Mouse (Mus musculus): ENCODE data around the gene Psma6. TPM values are rescaled to one million over a fixed set of nuclear protein-coding genes. Genes with fewer than 3 reads are reported as not detected.
A peak's percentile ranks its signal among the peaks of the same experiment; 100 is the strongest.

The Psma6 gene
- polyA plus RNA-seq, 1 experiment from 2014 or later = 468 TPM

GRCm38 (mm10) chr12:55440416-55440815 is 56.4 kb downstream of the Psma6 start:
- 78% methylated on average over 5 of the region's 5 CpGs for WGBS
- ATAC-seq (ENCODE audit: insufficient read depth, low FRiP score, low TSS enrichment) = no peak

GRCm38 (mm10) chr12:55442245-55442644 is 58.2 kb downstream of the Psma6 start:
- no peaks in the 10 kb centered on the region for H3K9me3 ChIP-seq (ENCODE audit: control insufficient read depth, low read length)
- peaks cover 5% of the 10 kb centered on the region for H3K4me1 ChIP-seq (ENCODE audit: control insufficient read depth, insufficient read depth, low read length)
- no peak overlapping the region for H3K4me3 ChIP-seq (ENCODE audit: low read depth, low read length)
- H3K36me3 ChIP-seq (ENCODE audit: control insufficient read depth, insufficient read depth, low read length) = no peaks in the 10 kb centered on the region
- no peak overlapping the region for H3K9ac ChIP-seq (ENCODE audit: low read length)
- H3K4me2 ChIP-seq (ENCODE audit: low read depth) = no peak overlapping the region
- 83% methylated on average over 1 of the region's 1 CpGs for WGBS
- H3K27ac ChIP-seq (ENCODE audit: low read depth, low read length) = no peak overlapping the region
- ATAC-seq (ENCODE audit: insufficient read depth, low FRiP score, low TSS enrichment) (no peak), DNase-seq (ENCODE audit: low spot score) (no peak)
- H3K27me3 ChIP-seq (ENCODE audit: control insufficient read depth, insufficient read depth, low read length) = no peaks in the 10 kb centered on the region

More at GRCm38 (mm10) chr12:55440416-55440815, 56.4 kb downstream of the Psma6 start:
- Histone ChIP-seq H3K27me3 (ENCODE audit: control insufficient read depth, insufficient read depth, low read length) (no peaks in the 10 kb centered on the region), H3K9ac (ENCODE audit: low read length) (no peak overlapping the region), H3K9me3 (ENCODE audit: control insufficient read depth, low read length) (no peaks in the 10 kb centered on the region), H3K27ac (ENCODE audit: low read depth, low read length) (no peak overlapping the region), H3K4me1 (ENCODE audit: control insufficient read depth, insufficient read depth, low read length) (peaks cover 5% of the 10 kb centered on the region), H3K4me2 (ENCODE audit: low read depth) (no peak overlapping the region), H3K36me3 (ENCODE audit: control insufficient read depth, insufficient read depth, low read length) (no peaks in the 10 kb centered on the region), H3K4me3 (ENCODE audit: low read depth, low read length) (no peak overlapping the region)
- no peak for DNase-seq (ENCODE audit: low spot score)

- Histone ChIP-seq H3K27me3 (ENCODE audit: control insufficient read depth, insufficient read depth, low read length) (no peaks in the 10 kb centered on the region), H3K9me3 (ENCODE audit: control insufficient read depth, low read length) (no peaks in the 10 kb centered on the region), H3K4me2 (ENCODE audit: low read depth) (no peak overlapping the region), H3K36me3 (ENCODE audit: control insufficient read depth, insufficient read depth, low read length) (no peaks in the 10 kb centered on the region), H3K27ac (ENCODE audit: low read depth, low read length) (no peak overlapping the region), H3K4me1 (ENCODE audit: control insufficient read depth, insufficient read depth, low read length) (peaks cover 5% of the 10 kb centered on the region), H3K9ac (ENCODE audit: low read length) (no peak overlapping the region), H3K4me3 (ENCODE audit: low read depth, low read length) (no peak overlapping the region)
- ATAC-seq (ENCODE audit: insufficient read depth, low FRiP score, low TSS enrichment) (no peak), DNase-seq (ENCODE audit: low spot score) (no peak)
- WGBS = 68% methylated on average over 9 of the region's 9 CpGs
Measured at GRCm38 (mm10) chr12:55442861-55443850, 59.1 kb downstream of the Psma6 start.

- Histone ChIP-seq H3K4me3 (ENCODE audit: low read depth, low read length) (no peak overlapping the region), H3K9ac (ENCODE audit: low read length) (no peak overlapping the region), H3K36me3 (ENCODE audit: control insufficient read depth, insufficient read depth, low read length) (no peaks in the 10 kb centered on the region), H3K4me2 (ENCODE audit: low read depth) (no peak overlapping the region), H3K4me1 (ENCODE audit: control insufficient read depth, insufficient read depth, low read length) (no peaks in the 10 kb centered on the region; the same call in 1 of the 2 replicates), H3K27me3 (ENCODE audit: control insufficient read depth, insufficient read depth, low read length) (no peaks in the 10 kb centered on the region), H3K9me3 (ENCODE audit: control insufficient read depth, low read length) (no peaks in the 10 kb centered on the region), H3K27ac (ENCODE audit: low read depth, low read length) (no peak overlapping the region)
- ATAC-seq (ENCODE audit: insufficient read depth, low FRiP score, low TSS enrichment) (no peak), DNase-seq (ENCODE audit: low spot score) (no peak)
- WGBS = 75% methylated on average over 4 of the region's 4 CpGs
Measured at GRCm38 (mm10) chr12:55444031-55444451, 60.0 kb downstream of the Psma6 start.

- WGBS = 80% methylated on average over 4 of the region's 4 CpGs
- Histone ChIP-seq H3K4me3 (ENCODE audit: low read depth, low read length) (no peak overlapping the region), H3K4me2 (ENCODE audit: low read depth) (no peak overlapping the region), H3K27me3 (ENCODE audit: control insufficient read depth, insufficient read depth, low read length) (no peaks in the 10 kb centered on the region), H3K36me3 (ENCODE audit: control insufficient read depth, insufficient read depth, low read length) (no peaks in the 10 kb centered on the region), H3K27ac (ENCODE audit: low read depth, low read length) (no peak overlapping the region), H3K4me1 (ENCODE audit: control insufficient read depth, insufficient read depth, low read length) (no peaks in the 10 kb centered on the region; the same call in 1 of the 2 replicates), H3K9ac (ENCODE audit: low read length) (no peak overlapping the region), H3K9me3 (ENCODE audit: control insufficient read depth, low read length) (no peaks in the 10 kb centered on the region)
- ATAC-seq (ENCODE audit: insufficient read depth, low FRiP score, low TSS enrichment) = no peak
- no peak for DNase-seq (ENCODE audit: low spot score)
Measured at GRCm38 (mm10) chr12:55445583-55445982, 61.6 kb downstream of the Psma6 start.

GRCm38 (mm10) chr12:55446366-55446745 is 62.3 kb downstream of the Psma6 start:
- no peak; the same call in 1 of the 2 replicates for ATAC-seq (ENCODE audit: insufficient read depth, low FRiP score, low TSS enrichment)
- Histone ChIP-seq H3K4me1 (ENCODE audit: control insufficient read depth, insufficient read depth, low read length) (no peaks in the 10 kb centered on the region; the same call in 1 of the 2 replicates), H3K27ac (ENCODE audit: low read depth, low read length) (0 out of 2 replicates have a peak overlapping the region, but pooled peaks have one; percentile 42), H3K27me3 (ENCODE audit: control insufficient read depth, insufficient read depth, low read length) (no peaks in the 10 kb centered on the region), H3K4me2 (ENCODE audit: low read depth) (no peak overlapping the region), H3K36me3 (ENCODE audit: control insufficient read depth, insufficient read depth, low read length) (no peaks in the 10 kb centered on the region), H3K9ac (ENCODE audit: low read length) (peak overlapping the region; percentile 23), H3K9me3 (ENCODE audit: control insufficient read depth, low read length) (no peaks in the 10 kb centered on the region), H3K4me3 (ENCODE audit: low read depth, low read length) (no peak overlapping the region)
- no peak for DNase-seq (ENCODE audit: low spot score)
- WGBS = 84% methylated on average over 4 of the region's 4 CpGs

- Histone ChIP-seq H3K9me3 (ENCODE audit: control insufficient read depth, low read length) (no peaks in the 10 kb centered on the region), H3K27me3 (ENCODE audit: control insufficient read depth, insufficient read depth, low read length) (no peaks in the 10 kb centered on the region), H3K4me1 (ENCODE audit: control insufficient read depth, insufficient read depth, low read length) (no peaks in the 10 kb centered on the region; the same call in 1 of the 2 replicates), H3K4me3 (ENCODE audit: low read depth, low read length) (no peak overlapping the region), H3K36me3 (ENCODE audit: control insufficient read depth, insufficient read depth, low read length) (no peaks in the 10 kb centered on the region), H3K4me2 (ENCODE audit: low read depth) (no peak overlapping the region), H3K27ac (ENCODE audit: low read depth, low read length) (0 out of 2 replicates have a peak overlapping the region, but pooled peaks have one; percentile 42), H3K9ac (ENCODE audit: low read length) (peak overlapping the region; percentile 23)
- ATAC-seq (ENCODE audit: insufficient read depth, low FRiP score, low TSS enrichment) (peak; percentile 81), DNase-seq (ENCODE audit: low spot score) (peak; percentile 56)
- 38% methylated on average over 13 of the region's 13 CpGs for WGBS
Measured at GRCm38 (mm10) chr12:55446746-55447395, 62.8 kb downstream of the Psma6 start.

GRCm38 (mm10) chr12:55447396-55447760 is 63.4 kb downstream of the Psma6 start:
- ATAC-seq (ENCODE audit: insufficient read depth, low FRiP score, low TSS enrichment) (no peak), DNase-seq (ENCODE audit: low spot score) (no peak)
- Histone ChIP-seq H3K4me1 (ENCODE audit: control insufficient read depth, insufficient read depth, low read length) (no peaks in the 10 kb centered on the region; the same call in 1 of the 2 replicates), H3K4me2 (ENCODE audit: low read depth) (no peak overlapping the region), H3K4me3 (ENCODE audit: low read depth, low read length) (no peak overlapping the region), H3K9ac (ENCODE audit: low read length) (no peak overlapping the region), H3K9me3 (ENCODE audit: control insufficient read depth, low read length) (no peaks in the 10 kb centered on the region), H3K27me3 (ENCODE audit: control insufficient read depth, insufficient read depth, low read length) (no peaks in the 10 kb centered on the region), H3K36me3 (ENCODE audit: control insufficient read depth, insufficient read depth, low read length) (no peaks in the 10 kb centered on the region), H3K27ac (ENCODE audit: low read depth, low read length) (no peak overlapping the region)
- 83% methylated on average over 11 of the region's 11 CpGs for WGBS

All from neural tube, embryonic 11.5 days (tissue).